ENCODE assay signal across 29 mouse cellular contexts in genomic region chr16:47058811-47059210, GRCm38 (mm10).
"Had no signal": no experiment of that assay in that cellular context is flagged by ENCODE, and none has a peak within 500 bp of the region (broad histone marks: within the 10 kb centered on the region; RNA-seq: fewer than 3 reads in every experiment).

No protein-coding gene starts in this region.

- H3K27ac ChIP-seq: limb, embryonic 10.5 days; limb, embryonic 12.5 days; limb, embryonic 13.5 days; limb, embryonic 15.5 days; liver, embryonic 12.5 days; liver, embryonic 13.5 days; liver, embryonic 14.5 days; liver, embryonic 15.5 days; lung, embryonic 15.5 days; macrophage; midbrain, embryonic 10.5 days; midbrain, embryonic 12.5 days; midbrain, embryonic 13.5 days; midbrain, embryonic 15.5 days; neural tube, embryonic 12.5 days; neural tube, embryonic 13.5 days had no signal

- ATAC-seq: liver, embryonic 12.5 days; liver, postnatal 0 days; lung, postnatal 0 days; midbrain, embryonic 13.5 days; midbrain, embryonic 15.5 days; midbrain, embryonic 16.5 days had no signal

- H3K27me3 ChIP-seq: limb, embryonic 12.5 days; limb, embryonic 13.5 days; limb, embryonic 15.5 days; liver, embryonic 12.5 days; liver, embryonic 13.5 days; liver, embryonic 15.5 days; lung, embryonic 15.5 days; megakaryocyte, embryonic 14.5 days; midbrain, embryonic 12.5 days; midbrain, embryonic 13.5 days; midbrain, embryonic 15.5 days; neural tube, embryonic 12.5 days; neural tube, embryonic 13.5 days had no signal

- H3K9ac ChIP-seq: limb, embryonic 12.5 days; limb, embryonic 13.5 days; limb, embryonic 15.5 days; liver, embryonic 12.5 days; liver, embryonic 13.5 days; liver, embryonic 14.5 days; liver, embryonic 15.5 days; liver, postnatal 0 days; lung, embryonic 15.5 days; midbrain, embryonic 12.5 days; midbrain, embryonic 13.5 days; midbrain, embryonic 15.5 days; neural tube, embryonic 12.5 days; neural tube, embryonic 13.5 days had no signal

- H3K9me3 ChIP-seq: limb, embryonic 10.5 days; limb, embryonic 12.5 days; limb, embryonic 13.5 days; limb, embryonic 15.5 days; liver, embryonic 13.5 days; liver, embryonic 15.5 days; lung, embryonic 15.5 days; midbrain, embryonic 10.5 days; midbrain, embryonic 12.5 days; midbrain, embryonic 13.5 days; midbrain, embryonic 15.5 days; neural tube, embryonic 12.5 days; neural tube, embryonic 13.5 days had no signal

- H3K4me1 ChIP-seq: limb, embryonic 10.5 days; limb, embryonic 12.5 days; limb, embryonic 13.5 days; limb, embryonic 15.5 days; liver, embryonic 12.5 days; liver, embryonic 13.5 days; liver, embryonic 15.5 days; lung, embryonic 15.5 days; megakaryocyte, embryonic 14.5 days; midbrain, embryonic 10.5 days; midbrain, embryonic 12.5 days; midbrain, embryonic 13.5 days; midbrain, embryonic 15.5 days; neural tube, embryonic 12.5 days; neural tube, embryonic 13.5 days had no signal

- H3K36me3 ChIP-seq: limb, embryonic 10.5 days; limb, embryonic 12.5 days; limb, embryonic 13.5 days; limb, embryonic 15.5 days; liver, embryonic 12.5 days; liver, embryonic 13.5 days; liver, embryonic 15.5 days; lung, embryonic 15.5 days; midbrain, embryonic 10.5 days; midbrain, embryonic 12.5 days; midbrain, embryonic 13.5 days; midbrain, embryonic 15.5 days; neural tube, embryonic 12.5 days; neural tube, embryonic 13.5 days had no signal

- H3K4me2 ChIP-seq: limb, embryonic 12.5 days; limb, embryonic 13.5 days; limb, embryonic 15.5 days; liver, embryonic 11.5 days; liver, embryonic 12.5 days; liver, embryonic 13.5 days; liver, embryonic 15.5 days; lung, embryonic 15.5 days; midbrain, embryonic 11.5 days; midbrain, embryonic 12.5 days; midbrain, embryonic 13.5 days; midbrain, embryonic 15.5 days; neural tube, embryonic 12.5 days; neural tube, embryonic 13.5 days had no signal

- H3K4me3 ChIP-seq: limb, embryonic 10.5 days; limb, embryonic 12.5 days; limb, embryonic 13.5 days; limb, embryonic 15.5 days; liver, embryonic 12.5 days; liver, embryonic 13.5 days; liver, embryonic 15.5 days; lung, embryonic 15.5 days; megakaryocyte, embryonic 14.5 days; midbrain, embryonic 10.5 days; midbrain, embryonic 12.5 days; midbrain, embryonic 13.5 days; midbrain, embryonic 15.5 days; myocyte; neural tube, embryonic 12.5 days; neural tube, embryonic 13.5 days had no signal

- DNase-seq: liver; liver, embryonic 13.5 days; liver, postnatal 0 days; lung, adult 2 months; lung, postnatal 10 days; lung, postnatal 14 days; lung, postnatal 36 days; lung, postnatal 4 days had no signal
